Mouse (Mus musculus) midbrain, embryonic 14.5 days (tissue): ENCODE measurements around the gene Akr1b3. TPM values are rescaled to one million over a fixed set of nuclear protein-coding genes. Genes with fewer than 3 reads are reported as not detected.
"Not testable (repeated sequence)": the region's sequence is repeated elsewhere in the genome, so short reads cannot be mapped to it uniquely, and the experiment has no call there.

Experiments used
- ATAC-seq: fragments of 200-750 bp; cut with Nextera tagmentation; 2 replicates; pipeline ENCODE4 v1.8.0; 2017; ENCODE audit warnings: moderate number of reproducible peaks, moderate library complexity; ENCODE audit not compliant: low FRiP score, low TSS enrichment
- DNase-seq: peaks from one replicate; pipeline ENCODE4 v3.0.0-alpha.2; 2015
- H3K27ac ChIP-seq: fragments of 300-500 bp; sonication (generic); replicated peaks from 2 replicates; pipeline ENCODE4 v1.5.1; 2014; ENCODE audit warnings: mild to moderate bottlenecking, low read depth, low read length, moderate library complexity
- H3K27me3 ChIP-seq: fragments of 300-500 bp; sonication (generic); 2 replicates; pipeline ENCODE4 v1.6.1; 2014; ENCODE audit warnings: low read length, control low read depth, mixed read lengths; ENCODE audit not compliant: control insufficient read depth, insufficient read depth
- H3K36me3 ChIP-seq: fragments of 300-500 bp; sonication (generic); 2 replicates; pipeline ENCODE4 v1.6.1; 2014; ENCODE audit warnings: low read length, control low read depth; ENCODE audit not compliant: control insufficient read depth, insufficient read depth
- H3K4me1 ChIP-seq: fragments of 300-500 bp; sonication (generic); 2 replicates; pipeline ENCODE4 v1.6.1; 2014; ENCODE audit warnings: mild to moderate bottlenecking, antibody characterized with exemption, low read length, control low read depth; ENCODE audit not compliant: control insufficient read depth, insufficient read depth
- H3K4me2 ChIP-seq: fragments of 300-500 bp; sonication (generic); 2 replicates; pipeline ENCODE4 v1.6.1; 2014; ENCODE audit warnings: mild to moderate bottlenecking, low read length, moderate library complexity
- H3K4me3 ChIP-seq: fragments of 300-500 bp; sonication (generic); replicated peaks from 2 replicates; pipeline ENCODE4 v1.5.1; 2014; ENCODE audit warnings: low read depth, low read length
- H3K9ac ChIP-seq: fragments of 300-500 bp; sonication (generic); replicated peaks from 2 replicates; pipeline ENCODE4 v1.6.1; 2014; ENCODE audit warnings: mild to moderate bottlenecking, low read length, moderate library complexity
- H3K9me3 ChIP-seq: fragments of 300-500 bp; sonication (generic); 2 replicates; pipeline ENCODE4 v1.6.1; 2016; ENCODE audit warnings: low read length, control low read depth, mixed read lengths; ENCODE audit not compliant: control insufficient read depth
- WGBS: fragments of 180-500 bp; shearing (Covaris S2); extraction: QIAGEN DNeasy Blood & Tissue Kit; methylation state at CpG from one replicate; pipeline ENCODE4 v1.1.7; 2014; 5-methylcytosine and 5-hydroxymethylcytosine counted together
- polyA plus RNA-seq: library from polyadenylated mRNA; unstranded; fragments of >200 nt; fragmentation: Nextera tagmentation; extraction: Ambion mirVana; gene quantifications from 2 replicates; pipeline ENCODE4 v1.2.1, GENCODE M21; 2014

Gene Akr1b3
- polyA plus RNA-seq, 1 experiment from 2014 or later = 106 TPM

DNA sequence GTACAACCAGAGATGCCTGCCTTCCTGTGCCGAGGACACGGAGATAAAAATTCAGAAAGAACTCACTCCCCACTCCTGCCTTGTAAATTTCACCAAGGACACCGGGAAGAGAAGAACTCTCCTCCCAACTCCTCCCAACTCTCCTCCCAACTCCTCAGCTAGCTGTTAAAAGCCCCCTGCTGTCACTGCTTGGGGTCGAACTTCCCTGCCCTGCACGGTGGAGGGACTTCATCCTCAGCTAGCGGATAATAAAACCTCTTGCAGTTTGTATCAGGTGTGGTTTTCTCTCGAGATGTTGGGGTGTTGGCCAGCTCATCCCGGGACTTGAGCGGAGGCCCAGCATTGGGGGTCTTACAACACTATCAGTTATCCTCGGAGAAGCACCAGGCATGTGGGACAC is 34.2 kb upstream of the Akr1b3 start:
- H3K4me2 ChIP-seq, H3K4me1 ChIP-seq, H3K27ac ChIP-seq, H3K4me3 ChIP-seq, H3K27me3 ChIP-seq, DNase-seq, ATAC-seq, H3K36me3 ChIP-seq, H3K9me3 ChIP-seq, H3K9ac ChIP-seq: not testable (repeated sequence)
- 47% methylated on average over 10 of the region's 10 CpGs for WGBS

- DNase-seq (no peak), ATAC-seq (no peak)
- H3K36me3 ChIP-seq = no peaks in the 10 kb centered on the region
- no peak overlapping the region for H3K4me2 ChIP-seq
- H3K9ac ChIP-seq = no peak overlapping the region
- H3K27me3 ChIP-seq = no peaks in the 10 kb centered on the region
- WGBS = 88% methylated on average over 12 of the region's 12 CpGs
- 0 out of 2 replicates have a peak, but pooled peaks cover 6% of the 10 kb centered on the region for H3K4me1 ChIP-seq
- no peaks in the 10 kb centered on the region for H3K9me3 ChIP-seq
- no peak overlapping the region for H3K27ac ChIP-seq
- H3K4me3 ChIP-seq = no peak overlapping the region
These were observed 32.9 kb upstream of the Akr1b3 start for GRCm38 (mm10) chr6:34350037-34350699.

- H3K4me2 ChIP-seq = 0 out of 2 replicates have a peak overlapping the region, but pooled peaks have one; percentile 11
These were observed 29.0 kb upstream of the Akr1b3 start for GRCm38 (mm10) chr6:34346096-34346898.

GRCm38 (mm10) chr6:34344935-34345334 is 27.7 kb upstream of the Akr1b3 start:
- no peaks in the 10 kb centered on the region for H3K36me3 ChIP-seq
- no peaks in the 10 kb centered on the region for H3K27me3 ChIP-seq
- no peak for ATAC-seq
- peak; percentile 24 for DNase-seq
- H3K9me3 ChIP-seq = no peaks in the 10 kb centered on the region
- no peak overlapping the region for H3K9ac ChIP-seq
- H3K27ac ChIP-seq = no peak overlapping the region
- 25% methylated on average over 9 of the region's 9 CpGs for whole genome bisulfite sequencing
- H3K4me3 ChIP-seq = no peak overlapping the region
- no peak overlapping the region for H3K4me2 ChIP-seq
- H3K4me1 ChIP-seq = 0 out of 2 replicates have a peak, but pooled peaks cover 4% of the 10 kb centered on the region

More at GRCm38 (mm10) chr6:34346096-34346898, 29.0 kb upstream of the Akr1b3 start:
- Histone ChIP-seq H3K27ac (no peak overlapping the region), H3K36me3 (no peaks in the 10 kb centered on the region), H3K4me3 (no peak overlapping the region), H3K27me3 (no peaks in the 10 kb centered on the region), H3K9me3 (no peaks in the 10 kb centered on the region), H3K9ac (no peak overlapping the region), H3K4me1 (0 out of 2 replicates have a peak, but pooled peaks cover 4% of the 10 kb centered on the region)
- peak; percentile 53; the same call in 1 of the 2 replicates for ATAC-seq
- DNase-seq = peak; percentile 91
- 54% methylated on average over 14 of the region's 14 CpGs for WGBS

DNA sequence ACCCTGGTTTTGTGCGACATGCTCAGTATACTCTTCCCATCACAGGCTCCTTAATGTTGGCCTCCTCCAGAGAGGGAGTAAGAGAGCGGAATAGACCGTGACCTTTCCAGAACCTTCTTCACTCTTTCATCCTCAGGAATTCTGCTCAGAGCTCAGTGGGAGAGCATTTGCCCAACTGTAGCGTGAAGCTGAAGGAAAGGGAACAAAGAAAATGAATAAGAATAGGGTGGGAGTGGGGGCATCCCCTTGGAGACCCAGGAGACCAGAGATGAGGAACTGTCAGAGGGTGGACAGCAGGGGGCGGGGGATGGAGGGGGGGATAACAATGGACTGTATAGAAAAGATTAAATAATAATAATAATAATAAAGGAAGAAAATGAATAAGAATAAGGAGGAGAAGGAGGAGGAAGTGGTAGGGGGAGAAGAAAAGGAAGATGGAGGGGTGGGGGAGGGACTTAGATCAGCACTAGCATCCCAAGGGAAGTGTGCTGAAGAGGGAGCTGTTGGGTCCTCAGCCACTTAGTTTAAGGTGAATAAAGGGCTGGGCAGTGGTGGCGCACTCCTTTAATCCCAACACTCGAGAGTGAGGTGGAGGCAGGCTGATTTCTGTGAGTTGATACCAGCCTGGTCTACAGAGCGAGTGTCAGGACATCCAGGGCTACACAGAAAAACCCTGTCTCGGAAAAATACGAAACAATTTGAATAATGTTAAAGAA is 27.0 kb upstream of the Akr1b3 start:
- Histone ChIP-seq H3K4me1 (0 out of 2 replicates have a peak, but pooled peaks cover 4% of the 10 kb centered on the region), H3K9me3 (no peaks in the 10 kb centered on the region), H3K4me2 (no peak overlapping the region), H3K9ac (no peak overlapping the region), H3K4me3 (no peak overlapping the region), H3K27me3 (no peaks in the 10 kb centered on the region), H3K36me3 (no peaks in the 10 kb centered on the region), H3K27ac (no peak overlapping the region)
- 27% methylated on average over 10 of the region's 10 CpGs for WGBS
- ATAC-seq (no peak), DNase-seq (peak; percentile 9)

GRCm38 (mm10) chr6:34343426-34343825 is 26.1 kb upstream of the Akr1b3 start:
- Histone ChIP-seq H3K27me3 (no peaks in the 10 kb centered on the region), H3K4me2 (no peak overlapping the region), H3K9ac (no peak overlapping the region), H3K36me3 (no peaks in the 10 kb centered on the region), H3K9me3 (no peaks in the 10 kb centered on the region), H3K4me1 (0 out of 2 replicates have a peak, but pooled peaks cover 4% of the 10 kb centered on the region), H3K27ac (no peak overlapping the region), H3K4me3 (no peak overlapping the region)
- DNase-seq = no peak
- ATAC-seq = no peak
- WGBS = 83% methylated on average over 6 of the region's 6 CpGs

GRCm38 (mm10) chr6:34342476-34342875 is 25.2 kb upstream of the Akr1b3 start:
- no peak overlapping the region for H3K27ac ChIP-seq
- no peaks in the 10 kb centered on the region for H3K36me3 ChIP-seq
- no peak overlapping the region for H3K4me2 ChIP-seq
- no peaks in the 10 kb centered on the region for H3K27me3 ChIP-seq
- H3K9ac ChIP-seq = no peak overlapping the region
- no peak for ATAC-seq
- 0 out of 2 replicates have a peak, but pooled peaks cover 4% of the 10 kb centered on the region for H3K4me1 ChIP-seq
- WGBS = 91% methylated on average over 2 of the region's 2 CpGs
- H3K9me3 ChIP-seq = no peaks in the 10 kb centered on the region
- H3K4me3 ChIP-seq = no peak overlapping the region
- no peak for DNase-seq

GRCm38 (mm10) chr6:34341991-34342390 is 24.7 kb upstream of the Akr1b3 start:
- H3K9me3 ChIP-seq = no peaks in the 10 kb centered on the region
- H3K4me1 ChIP-seq = 0 out of 2 replicates have a peak, but pooled peaks cover 4% of the 10 kb centered on the region
- H3K4me3 ChIP-seq = no peak overlapping the region
- H3K27ac ChIP-seq = no peak overlapping the region
- no peak for ATAC-seq
- no peak for DNase-seq
- no peaks in the 10 kb centered on the region for H3K27me3 ChIP-seq
- no peak overlapping the region for H3K9ac ChIP-seq
- 89% methylated on average over 4 of the region's 4 CpGs for WGBS
- H3K4me2 ChIP-seq = no peak overlapping the region
- no peaks in the 10 kb centered on the region for H3K36me3 ChIP-seq
